Mouse (Mus musculus) heart, postnatal 36 days (tissue): Measurements from ENCODE around the gene Ints14. TPM values are rescaled to one million over a fixed set of nuclear protein-coding genes. Genes with fewer than 3 reads are reported as not detected.

Experiments
- DNase-seq, 2 experiments: peaks; one replicate each; pipeline ENCODE4 v3.0.0; 2021 to 2022
- intact Hi-C: fragments of 180-260 bp; cut with DNase I; formaldehyde crosslinking; loops from one replicate; pipeline ENCODE4 v1.15.1; 2025
- total RNA-seq, 2 experiments: library from RNA; stranded (reverse); gene quantifications; 2 replicates each; pipeline ENCODE4 v1.2.3; 2021

The Ints14 gene
- total RNA-seq = 10 to 100 TPM; 15.9 to 16.0 TPM

DNA sequence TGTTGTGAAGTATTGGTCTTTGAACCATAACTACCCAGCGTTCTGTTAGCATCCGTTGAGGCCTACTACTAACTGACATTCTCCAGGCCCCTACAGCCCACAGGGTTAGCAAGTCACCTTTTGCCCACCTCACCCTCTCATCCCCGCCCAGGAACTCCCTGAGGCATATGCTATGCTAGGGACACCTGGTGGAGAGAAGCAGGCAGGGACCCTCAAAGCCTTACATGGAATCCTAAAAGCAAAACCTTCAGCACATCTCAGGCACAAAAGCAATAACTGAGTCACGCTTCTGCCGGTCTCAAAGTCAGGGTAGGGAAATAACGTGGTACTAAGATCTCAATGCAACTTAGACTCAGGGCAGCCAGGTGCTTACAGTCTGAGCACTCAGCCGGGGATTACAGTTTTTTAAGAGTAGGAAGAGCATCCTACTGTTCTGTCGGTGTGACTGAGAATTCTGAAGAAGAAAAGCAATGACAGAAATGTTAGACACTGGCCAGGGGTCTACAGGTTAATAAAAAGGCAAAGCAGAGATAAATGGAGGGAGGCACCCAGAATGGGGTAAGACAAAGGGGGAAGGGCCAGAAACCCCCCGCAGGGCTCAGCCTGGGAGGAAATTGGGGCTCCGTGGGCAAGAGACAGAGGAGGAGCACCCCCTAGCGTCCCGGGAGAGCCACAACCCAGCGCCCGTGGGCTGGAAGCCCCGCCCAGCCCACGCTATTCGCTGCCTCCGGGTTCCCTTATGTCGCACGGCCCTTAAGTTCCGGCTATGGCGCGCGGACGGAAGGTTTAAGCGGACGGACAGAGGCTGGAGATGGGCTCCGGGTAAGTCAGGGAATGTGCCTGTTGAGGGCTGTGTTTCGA is at the start of gene Ints14:
Ints14 (plus strand) TSS at position 789 of the 861 bp plus-strand sequence.
- intact Hi-C loops = loop anchor here (2.0 kb wide), 2 partner anchors 182 to 620 kb away; partner anchors contain the start of gene Dis3l
- peak; percentile 98 for DNase-seq

DNA sequence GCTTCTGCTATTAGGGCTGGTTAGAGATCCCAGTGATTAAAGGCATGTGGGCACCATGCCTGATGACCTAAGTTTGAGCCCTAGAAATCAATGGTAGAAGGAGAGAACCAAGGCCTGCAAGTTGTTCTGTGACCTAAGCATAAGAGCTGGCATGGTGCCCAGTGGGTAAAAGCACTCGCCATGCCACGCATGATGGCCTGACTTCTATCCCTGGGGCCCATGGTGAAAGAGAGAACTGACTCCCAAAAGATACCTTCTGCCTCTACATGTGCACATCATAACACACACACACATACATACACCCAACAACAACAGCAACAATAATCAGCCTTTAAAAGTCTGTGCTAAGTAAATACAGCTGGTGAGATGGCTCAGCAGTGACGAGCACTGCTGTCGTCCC is 47.3 kb upstream of the Ints14 start:
- intact Hi-C loops = no loop called here
- no peak for DNase-seq

DNA sequence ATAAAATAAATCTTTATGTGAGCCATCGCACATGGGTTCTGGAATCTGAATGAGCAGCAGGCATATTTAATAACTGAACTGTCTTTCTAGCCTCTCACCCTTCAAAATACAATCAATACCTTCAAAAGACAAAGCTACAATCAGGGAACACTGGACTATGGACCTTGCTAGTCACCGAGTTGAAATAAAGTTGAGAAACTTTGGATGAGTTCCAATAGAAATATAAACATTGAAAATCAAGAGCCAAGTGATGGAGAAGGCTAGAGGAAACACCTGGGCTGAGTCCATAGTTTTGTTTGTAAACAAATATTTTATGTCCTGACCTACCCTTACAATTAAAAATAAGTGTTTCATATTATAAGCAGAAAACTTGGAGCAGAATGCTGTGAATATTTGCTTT is 46.7 kb upstream of the Ints14 start:
- no peak for DNase-seq
- intact Hi-C loops = no loop called here

DNA sequence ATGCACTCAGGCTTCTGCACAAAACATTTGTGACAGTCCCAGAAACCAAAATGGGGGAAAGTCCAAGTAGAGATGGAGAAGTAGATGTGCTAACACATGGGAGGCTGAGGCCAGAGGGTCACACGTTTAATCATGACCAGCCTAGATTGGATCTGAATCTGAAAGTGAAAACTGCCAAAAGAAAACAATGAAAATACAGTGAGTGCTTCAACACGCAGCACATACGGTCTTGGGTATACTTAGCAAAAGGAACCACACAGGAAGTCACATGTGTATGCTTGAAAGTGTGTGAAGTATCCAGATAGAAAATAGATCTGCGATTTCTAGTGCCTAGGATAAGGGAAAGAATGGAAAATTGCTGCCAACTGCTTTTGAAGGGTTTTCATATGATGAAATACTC is 46.1 kb upstream of the Ints14 start:
- intact Hi-C loops = no loop called here
- no peak for DNase-seq

DNA sequence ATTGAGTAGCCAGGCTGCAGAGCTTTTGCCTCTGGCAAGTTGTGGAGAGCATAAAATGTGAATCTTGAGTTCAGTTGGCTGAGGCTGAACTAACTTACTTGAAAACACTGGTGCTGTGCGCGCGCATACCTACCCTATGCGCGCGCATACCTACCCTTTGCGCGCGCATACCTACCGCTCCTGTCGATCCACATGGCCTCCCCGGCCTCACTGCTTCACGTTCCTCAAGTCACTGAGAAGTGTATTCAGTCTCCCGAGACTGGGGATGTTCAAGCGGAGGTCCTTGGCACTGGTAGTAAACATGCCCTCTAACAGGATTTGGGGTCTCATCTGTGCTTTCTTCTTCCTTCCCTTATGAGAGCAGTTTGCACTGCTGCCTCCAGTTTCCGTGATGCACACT is 42.1 kb upstream of the Ints14 start:
- no peak for DNase-seq
- intact Hi-C loops = no loop called here

DNA sequence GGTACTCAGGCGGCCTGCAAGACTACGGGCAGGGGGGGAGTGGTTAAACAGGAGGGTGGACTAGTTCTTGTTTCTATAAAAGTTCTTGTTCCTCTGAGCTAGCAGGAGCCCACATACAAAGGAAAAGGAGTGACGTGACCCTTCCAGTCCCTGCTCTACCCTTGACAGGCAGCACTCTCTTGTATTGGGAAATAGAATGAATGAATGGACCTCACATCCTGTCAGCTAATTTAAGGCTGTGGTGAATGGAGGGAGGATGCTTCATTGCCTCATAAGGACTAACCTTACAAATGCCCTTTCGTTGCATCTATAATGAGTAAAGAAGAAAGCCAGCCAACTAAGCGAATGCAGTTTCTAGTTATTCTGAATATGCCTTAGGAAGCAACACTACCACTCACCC is 34.9 kb upstream of the Ints14 start:
- intact Hi-C loops = no loop called here
- no peak for DNase-seq

DNA sequence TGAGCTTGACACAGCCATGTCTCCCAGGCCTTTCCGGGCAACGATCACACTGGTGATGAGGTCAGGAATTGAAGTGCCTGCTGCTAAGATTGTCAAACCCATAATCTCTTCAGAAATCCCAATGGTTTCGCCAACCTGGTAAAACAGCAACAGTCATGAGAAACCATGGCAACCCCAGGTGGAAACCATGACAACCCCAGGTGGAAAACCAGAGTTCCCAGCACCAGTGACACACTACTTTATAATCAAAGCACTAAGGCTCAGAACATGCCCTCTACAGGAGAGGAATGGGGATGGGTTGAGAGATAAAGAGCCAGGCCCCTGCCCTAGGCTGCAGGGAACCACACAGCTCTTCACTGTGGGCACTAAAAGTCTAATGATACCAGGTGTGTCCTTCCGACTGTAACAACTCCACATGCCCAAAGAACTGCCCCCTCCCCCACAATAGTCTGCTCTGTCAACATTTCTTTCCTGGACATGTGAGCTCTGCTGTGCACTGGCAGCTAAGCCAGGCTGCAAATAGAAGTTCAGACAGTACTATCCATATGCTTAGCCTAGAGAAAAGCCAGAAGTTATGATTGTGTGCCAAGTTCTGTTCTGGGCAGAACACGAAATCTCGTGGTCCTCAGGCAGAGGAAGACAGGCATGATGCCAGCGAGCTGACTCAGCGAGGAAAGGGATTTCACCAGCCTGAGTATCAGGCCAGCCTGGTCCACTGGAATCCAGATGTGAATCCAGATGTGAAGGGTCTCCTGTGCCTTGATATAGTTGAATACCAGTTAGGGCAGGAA is 34.3 kb upstream of the Ints14 start:
- peak; percentile 62 to 72 for DNase-seq
- intact Hi-C loops = no loop called here

DNA sequence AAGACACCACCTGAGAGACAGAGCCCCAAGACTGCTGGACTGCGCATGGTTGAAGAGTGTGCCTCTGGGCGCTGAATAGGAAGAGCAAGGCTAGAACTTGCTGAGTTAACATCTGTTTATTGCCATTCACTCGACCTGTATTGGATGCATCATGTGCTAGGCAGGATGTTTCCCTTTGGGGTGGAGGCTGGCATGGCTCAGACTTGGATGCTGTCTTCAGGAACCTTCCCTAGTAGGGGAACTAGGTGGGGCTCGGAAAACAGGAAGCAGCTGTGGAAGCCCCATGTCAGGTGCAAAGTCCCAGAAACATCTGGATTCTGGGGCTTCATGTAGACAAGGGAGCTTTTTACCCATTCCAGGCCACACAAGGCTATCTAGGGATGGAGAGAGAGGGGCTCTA is 30.4 kb upstream of the Ints14 start:
- intact Hi-C loops = no loop called here

DNA sequence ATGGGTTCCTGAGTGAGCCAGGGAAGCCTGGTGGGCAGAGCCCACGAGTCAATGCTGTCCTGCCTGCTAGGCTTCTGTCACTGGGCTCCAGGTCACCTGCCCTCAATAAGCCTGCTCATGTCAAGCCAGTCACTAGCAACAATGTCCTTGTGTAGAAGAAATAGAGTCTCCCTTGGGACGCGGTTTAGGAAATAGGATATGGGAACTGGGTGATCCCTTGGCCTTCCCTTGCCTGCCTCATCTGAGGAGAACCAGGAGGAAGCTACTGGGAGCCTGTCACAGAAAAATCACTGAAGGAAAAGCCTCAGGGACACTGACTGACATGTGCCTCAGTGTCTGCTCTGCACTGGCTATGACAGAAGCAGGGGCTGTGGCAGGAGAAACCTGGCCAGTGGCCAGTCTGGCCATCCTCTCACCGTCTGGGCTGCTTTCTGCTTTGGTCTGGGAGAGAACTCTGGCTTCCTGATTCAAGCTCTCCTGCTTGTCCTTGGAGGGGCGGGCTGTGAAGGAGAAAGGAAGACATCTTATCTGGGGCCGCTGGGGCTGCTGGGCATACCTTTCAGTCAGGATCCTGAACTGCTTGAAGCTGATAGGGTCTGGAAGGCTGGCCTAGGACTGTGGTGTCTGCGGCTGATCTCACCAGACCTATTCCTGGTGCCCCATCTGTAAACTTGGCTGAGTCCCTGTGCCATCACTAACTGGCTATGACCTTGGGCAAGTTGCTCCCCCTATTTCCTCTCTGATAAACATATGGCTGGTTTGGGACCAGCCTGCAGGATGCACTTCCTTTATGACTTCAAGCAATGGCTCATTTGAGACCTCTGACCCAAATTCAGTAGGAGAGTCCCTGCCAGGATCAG is 28.7 kb upstream of the Ints14 start:
- intact Hi-C loops = no loop called here
- peak in 1 of 2 experiments; percentile 28 for DNase-seq

More for the DNA sequence above, 30.4 kb upstream of the Ints14 start:
- DNase-seq = peak in 1 of 2 experiments; percentile 9

DNA sequence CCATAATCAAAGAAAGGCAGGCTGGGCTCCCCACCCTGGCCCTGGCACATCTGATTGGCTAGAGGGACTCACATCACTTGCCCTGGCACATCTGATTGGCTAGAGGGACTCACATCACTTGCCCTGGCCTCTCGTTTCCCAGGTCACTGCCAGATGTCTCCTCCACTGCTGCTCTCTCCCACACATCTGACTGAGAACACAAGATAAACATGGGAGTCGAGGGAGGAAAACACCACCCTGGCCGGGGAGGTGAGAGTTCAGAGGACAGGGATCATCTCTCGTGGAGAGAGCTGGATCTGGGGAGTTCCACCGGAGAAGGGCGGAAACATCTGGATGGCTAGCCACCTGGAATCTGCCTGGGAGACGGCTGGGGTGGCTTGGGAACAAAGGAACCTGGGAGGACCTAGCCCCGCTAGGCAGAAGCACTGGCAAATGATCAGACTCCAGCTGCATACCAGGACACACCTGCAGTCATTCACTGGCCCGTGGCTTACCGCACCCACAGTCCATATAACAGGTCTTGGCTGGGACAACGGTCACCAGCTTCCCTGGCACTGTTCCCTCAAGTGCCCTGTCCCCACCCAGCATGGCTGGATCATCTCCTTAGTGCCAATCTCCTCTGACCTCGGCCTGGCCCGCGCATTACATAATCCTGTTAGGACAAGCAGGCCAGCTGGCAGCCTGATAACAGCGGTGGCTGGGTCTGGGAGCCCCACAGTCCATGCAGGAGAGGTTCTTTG is 26.5 kb upstream of the Ints14 start:
- peak; percentile 64 to 76 for DNase-seq
- intact Hi-C loops = loop anchor here (2.0 kb wide), 1 partner anchor 31 kb away; no protein-coding TSS in a partner anchor

DNA sequence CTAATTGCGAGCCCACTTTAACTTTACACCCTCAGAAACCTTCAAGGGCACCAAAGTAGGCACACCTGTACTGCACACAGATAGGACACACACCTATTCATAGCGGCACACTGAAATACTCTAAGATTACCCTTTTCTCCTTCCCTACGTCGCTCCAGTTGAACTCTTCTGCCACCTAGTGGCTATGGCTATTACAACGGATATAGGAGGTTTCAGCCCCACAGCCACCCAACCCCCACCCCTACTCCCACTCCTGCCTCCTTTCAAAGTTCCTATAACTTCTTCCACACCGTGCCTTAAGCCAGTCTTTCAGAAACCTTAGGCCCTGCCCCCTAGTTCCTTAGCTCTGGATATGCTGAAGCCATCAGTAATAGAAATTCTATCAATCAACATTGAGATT is 24.2 kb upstream of the Ints14 start:
- intact Hi-C loops = loop anchor here (2.0 to 5.0 kb wide), 2 partner anchors 158 to 544 kb away; no protein-coding TSS in a partner anchor
- peak; percentile 63 to 70 for DNase-seq

DNA sequence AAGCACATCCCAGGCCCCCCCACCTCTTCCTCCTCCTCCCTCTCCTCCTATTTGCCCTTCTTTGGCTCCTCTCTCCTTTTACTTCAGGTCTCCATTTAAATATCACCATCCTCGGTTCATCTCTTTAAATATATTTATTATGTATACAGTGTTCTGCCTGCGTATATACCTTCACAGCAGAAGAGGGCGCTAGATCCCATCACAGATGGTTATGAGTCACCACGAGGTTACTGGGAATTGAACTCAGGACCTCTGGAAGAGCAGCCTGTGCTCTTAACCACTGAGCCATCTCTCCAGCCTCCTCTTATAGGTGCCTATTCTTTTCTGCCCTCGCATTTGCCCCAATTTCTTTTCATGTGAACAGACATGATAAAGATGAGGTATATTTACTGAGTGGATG is 23.2 kb upstream of the Ints14 start:
- no peak for DNase-seq
- intact Hi-C loops = loop anchor here (2.0 to 5.0 kb wide), 2 partner anchors 159 to 545 kb away; no protein-coding TSS in a partner anchor

DNA sequence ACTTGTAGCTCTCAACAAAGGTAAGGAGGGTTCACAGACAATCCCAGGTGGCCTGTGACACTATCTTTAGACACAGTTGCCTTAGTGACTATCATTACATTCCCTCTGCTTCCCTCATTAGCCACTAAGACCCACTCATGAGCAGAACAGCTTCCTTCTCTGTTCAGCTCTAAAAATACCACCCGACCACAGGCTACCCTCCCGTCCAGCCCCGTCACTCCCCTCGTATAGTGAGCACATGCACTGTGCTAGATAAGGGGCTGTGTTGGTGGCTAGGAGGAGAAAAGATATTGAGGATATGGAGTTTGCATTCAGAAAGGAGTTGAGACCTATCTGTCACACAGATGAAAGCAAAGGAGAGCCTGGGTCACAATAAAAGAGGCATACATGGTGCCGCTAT is 22.2 kb upstream of the Ints14 start:
- no peak for DNase-seq
- intact Hi-C loops = loop anchor here (5.0 kb wide), 1 partner anchor 546 kb away; no protein-coding TSS in a partner anchor

DNA sequence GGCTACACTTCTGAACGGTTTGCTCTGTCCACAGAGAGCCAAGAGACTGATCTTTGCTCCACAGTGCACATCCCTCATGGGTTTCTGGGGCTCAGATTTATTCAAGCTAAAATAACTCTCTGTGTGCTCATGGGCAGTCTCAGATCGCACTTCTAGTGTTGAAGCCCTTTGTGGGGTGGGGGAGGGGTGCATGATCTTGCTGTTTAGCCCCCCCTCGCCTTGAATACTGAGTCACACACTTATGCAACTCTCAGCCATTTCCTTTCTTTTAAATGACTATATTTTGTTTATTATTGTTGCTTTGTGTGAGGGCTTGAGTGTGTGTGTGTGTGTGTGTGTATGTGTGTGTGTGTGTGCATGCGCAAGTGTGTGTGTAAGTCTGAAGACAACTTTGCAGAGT is 21.4 kb upstream of the Ints14 start:
- intact Hi-C loops = loop anchor here (5.0 kb wide), 1 partner anchor 547 kb away; no protein-coding TSS in a partner anchor
- DNase-seq = no peak

DNA sequence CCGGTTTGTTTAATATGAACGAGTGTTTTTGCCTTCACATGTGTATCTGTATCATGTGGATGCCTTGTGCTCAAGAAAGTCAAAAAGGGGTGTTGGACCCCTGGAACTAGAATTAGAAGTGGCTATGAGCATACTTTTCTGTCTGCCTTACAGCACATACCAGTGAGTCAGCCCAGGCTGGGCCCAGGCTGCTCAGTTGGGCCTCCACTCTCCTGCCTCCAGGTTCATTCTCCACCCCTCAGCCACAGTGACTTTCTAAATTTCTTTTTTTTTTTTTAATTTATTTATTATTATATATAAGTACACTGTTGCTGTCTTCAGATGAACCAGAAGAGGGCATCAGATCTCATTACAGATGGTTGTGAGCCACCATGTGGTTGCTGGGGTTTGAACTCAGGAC is 20.9 kb upstream of the Ints14 start:
- intact Hi-C loops = loop anchor here (5.0 kb wide), 1 partner anchor 547 kb away; no protein-coding TSS in a partner anchor
- no peak for DNase-seq

DNA sequence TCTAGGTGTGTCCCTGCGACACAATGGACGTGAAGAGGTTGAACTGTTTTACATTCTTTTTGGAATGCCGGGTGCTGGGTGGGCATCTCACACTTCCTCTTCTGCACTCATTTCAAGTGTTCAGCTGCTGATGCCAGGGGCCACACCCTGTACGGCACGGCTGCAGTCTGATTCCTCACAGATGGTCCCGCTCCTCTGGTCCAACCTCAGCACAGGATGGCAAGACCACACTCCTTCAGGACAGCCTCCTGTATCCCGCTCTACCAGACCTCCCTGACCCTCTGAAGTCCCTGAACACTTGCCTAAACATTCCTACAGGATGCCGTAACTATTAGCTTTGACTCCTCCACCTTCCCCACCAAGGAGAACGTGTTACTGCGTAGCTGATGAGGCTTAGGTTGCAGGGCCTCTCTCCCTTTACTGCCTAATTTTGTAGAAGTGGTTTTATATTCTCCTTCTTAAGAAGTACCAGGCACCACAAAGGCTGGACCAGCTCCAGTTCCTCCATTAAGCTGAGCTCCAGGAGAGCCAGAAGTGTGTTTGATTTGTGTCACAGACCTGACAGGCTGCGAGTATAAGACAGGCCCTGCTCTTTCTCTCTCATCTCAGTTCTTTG is 19.9 kb upstream of the Ints14 start:
- no peak for DNase-seq
- intact Hi-C loops = no loop called here

DNA sequence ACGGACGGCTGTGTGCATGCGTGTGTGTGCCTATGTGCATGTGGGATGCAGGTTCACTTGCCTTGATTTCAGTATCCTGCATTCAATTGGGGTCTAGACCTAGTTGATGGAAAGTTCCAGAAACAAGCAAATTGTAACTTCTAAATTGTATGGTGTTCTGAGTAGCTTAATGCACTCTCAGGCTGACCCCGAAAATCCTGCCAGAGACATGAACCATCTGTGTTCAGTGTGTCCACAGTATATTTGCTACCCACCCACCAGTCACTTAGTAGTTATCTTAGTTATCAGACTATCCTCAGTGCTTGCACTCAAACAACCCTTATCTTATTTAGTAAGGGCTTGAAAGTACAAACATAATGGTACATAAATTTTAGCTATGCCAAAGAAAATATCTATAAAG is 19.1 kb upstream of the Ints14 start:
- intact Hi-C loops = no loop called here
- no peak for DNase-seq

DNA sequence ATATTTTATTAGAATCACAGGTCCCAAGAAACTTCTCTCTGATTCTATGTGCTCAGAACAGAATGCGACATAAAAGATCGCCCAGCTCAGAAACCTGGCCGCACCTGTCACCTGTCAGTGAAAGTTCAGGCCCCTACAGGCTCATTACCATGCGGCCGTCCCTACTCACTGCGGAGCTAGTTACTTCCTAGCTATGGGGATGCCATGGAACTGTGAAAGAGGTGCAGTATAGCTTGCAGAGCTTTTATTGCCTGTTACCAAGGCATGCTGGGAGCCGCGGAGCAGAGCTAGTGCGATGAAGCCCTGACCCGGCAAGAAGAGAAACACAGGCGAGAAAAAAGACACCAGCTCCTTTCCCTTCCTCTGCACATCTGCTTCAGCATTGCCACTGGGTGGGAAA is 16.7 kb upstream of the Ints14 start:
- no peak for DNase-seq
- intact Hi-C loops = no loop called here

DNA sequence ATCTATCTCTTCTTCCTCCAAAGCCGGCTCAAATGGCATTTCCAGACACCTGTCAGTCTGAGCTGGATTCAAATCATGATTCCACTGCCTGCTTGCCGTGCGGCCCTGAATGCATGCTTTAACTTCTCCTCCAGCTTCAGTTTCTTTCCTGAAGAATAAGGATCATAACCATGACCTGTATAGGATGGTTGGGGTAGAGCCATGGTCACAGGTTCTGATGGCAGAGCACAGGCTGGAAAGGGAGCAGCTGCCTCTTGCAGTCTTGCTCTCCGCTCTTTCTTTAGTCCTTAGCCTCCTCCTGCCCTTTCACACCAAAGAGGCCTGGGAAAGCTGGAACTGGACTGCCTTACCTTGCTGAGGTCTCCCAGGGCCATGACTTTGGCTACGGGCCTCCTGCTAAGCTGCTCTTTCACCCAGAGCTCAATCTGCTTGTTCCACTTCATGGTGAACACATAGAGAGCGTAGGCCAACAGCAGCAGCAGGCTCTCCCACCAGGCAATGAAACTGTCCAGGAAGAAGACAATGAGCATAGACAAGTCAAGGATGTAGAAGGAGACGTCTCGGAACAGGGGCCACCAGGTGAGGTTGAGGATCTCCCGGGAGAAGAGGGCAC is 13.1 kb upstream of the Ints14 start:
- intact Hi-C loops = no loop called here
- no peak for DNase-seq
